Mouse (Mus musculus): ENCODE results near the gene Fem1a.

- TF ChIP-seq CTCF (IDR thresholded peaks at IDR 0.05; ENCODE audit: borderline replicate concordance, control insufficient read depth, extremely low read depth, insufficient read depth, low read length, poor library complexity) (no peak), POLR2A (IDR thresholded peaks at IDR 0.05; ENCODE audit: control insufficient read depth, extremely low read depth, insufficient read depth, low read length, poor library complexity) (no peak)
These were observed 2.9 kb downstream of the Fem1a start for GRCm38 (mm10) chr17:56259301-56260037.
